Mouse (Mus musculus): ENCODE measurements around the gene Pdzd9.
A peak's percentile ranks its signal among the peaks of the same experiment; 100 is the strongest.

Pdzd9 gene

DNA sequence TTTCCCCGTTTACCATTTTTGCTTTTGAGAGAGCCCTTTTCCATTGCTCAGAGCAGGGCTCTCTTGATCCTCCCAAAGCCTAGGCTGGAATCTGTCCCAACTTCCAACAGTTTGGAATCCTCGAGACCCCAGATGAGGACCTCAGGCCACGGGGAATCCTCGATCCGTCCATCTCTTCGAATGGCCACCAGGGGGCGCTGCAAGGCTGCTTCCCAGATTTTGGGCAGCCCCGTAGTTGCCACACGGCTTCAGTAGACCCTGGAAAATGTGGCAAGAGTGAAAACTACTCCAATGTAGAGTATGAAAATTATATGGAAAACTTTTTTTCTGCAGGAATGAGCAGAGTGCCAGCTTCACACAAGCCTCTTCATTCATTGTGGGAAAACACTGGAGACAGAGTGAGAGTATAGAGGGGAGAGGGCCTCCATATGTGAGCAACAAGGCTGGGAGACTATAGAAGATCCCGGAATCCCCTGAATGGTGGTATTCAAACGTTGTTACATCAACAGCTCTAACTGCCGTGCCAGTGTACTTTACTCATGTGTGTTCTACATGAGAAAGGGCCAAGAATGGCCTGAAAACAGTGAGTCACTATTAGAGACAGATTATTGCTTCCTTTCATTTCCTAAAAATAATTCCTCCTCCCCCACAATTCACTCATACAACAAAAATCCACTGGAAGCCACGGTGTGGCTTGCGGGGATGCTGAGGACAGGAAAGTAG lies at the start of gene Pdzd9:
Gene Pdzd9 (minus strand): TSS at position 191 of the 723 bp plus-strand sequence.
- peak; percentile 69 for DNase-seq (ENCODE audit: low read depth, low spot score)

- DNase-seq (ENCODE audit: low read depth, low spot score) = no peak
Observed at GRCm38 (mm10) chr7:120717261-120717660, 47.1 kb upstream of the Pdzd9 start.

DNA sequence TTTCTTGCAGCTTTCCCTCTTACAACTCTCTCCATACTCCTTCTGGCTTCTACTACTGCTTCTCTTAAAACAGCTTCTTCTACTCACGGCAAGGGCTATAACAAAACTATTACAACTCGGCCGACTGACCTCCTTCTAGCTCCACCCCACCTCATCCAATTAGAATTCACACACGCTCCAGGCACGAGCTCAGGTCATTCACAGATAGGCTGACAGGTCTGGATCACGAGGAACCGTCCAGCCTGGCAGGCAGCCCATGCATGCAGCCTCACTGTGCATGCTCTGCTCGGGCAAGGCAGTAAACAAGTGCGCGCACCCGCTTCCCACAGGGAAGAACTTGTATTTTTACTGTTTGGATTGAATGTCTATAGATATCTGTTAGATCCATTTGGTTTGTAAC lies 43.8 kb upstream of the Pdzd9 start:
- DNase-seq (ENCODE audit: low read depth, low spot score) = peak; percentile 79

DNA sequence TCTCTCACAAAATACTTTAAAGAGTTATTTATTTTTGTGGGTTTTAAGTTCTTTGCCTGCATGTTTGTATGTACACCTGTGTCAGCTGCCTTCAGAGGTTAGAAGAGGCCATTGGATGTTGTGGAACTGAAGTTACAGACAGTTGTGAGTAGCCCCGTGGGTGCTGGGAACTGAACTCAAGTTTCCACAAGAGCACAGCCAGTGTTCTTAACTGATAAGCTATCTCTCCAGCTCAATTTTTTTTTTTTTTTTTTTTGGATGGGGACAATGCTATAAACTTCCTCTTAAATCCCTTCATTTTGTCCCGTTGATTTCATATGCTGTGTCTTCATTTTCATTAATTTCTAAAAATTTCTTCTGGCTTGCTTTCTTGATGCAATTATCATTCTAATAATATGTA lies 43.1 kb upstream of the Pdzd9 start:
- DNase-seq (ENCODE audit: low read depth, low spot score) = no peak

- no peak for DNase-seq (ENCODE audit: low read depth, low spot score)
Observed at GRCm38 (mm10) chr7:120712071-120712470, 41.9 kb upstream of the Pdzd9 start.

DNA sequence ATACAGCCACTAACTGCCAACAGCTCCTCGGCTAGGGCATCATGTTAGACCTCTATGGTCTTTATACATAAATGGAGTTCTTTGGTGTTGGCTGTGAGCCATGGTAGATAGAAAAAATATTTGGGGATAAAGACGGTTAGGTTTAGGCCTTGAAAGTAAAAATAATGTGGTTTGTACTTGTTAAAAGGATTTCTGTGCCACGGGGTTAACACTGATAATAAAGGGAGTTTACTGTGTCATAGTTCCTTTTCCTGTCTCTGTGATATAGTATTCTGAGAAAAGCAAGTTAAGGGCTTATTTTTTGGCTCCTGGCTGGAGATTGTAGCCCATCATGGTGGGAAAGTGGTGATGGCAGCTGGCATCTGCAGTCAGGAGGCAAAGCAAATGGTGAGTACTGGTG lies 33.7 kb upstream of the Pdzd9 start:
- DNase-seq (ENCODE audit: low read depth, low spot score) = no peak

DNA sequence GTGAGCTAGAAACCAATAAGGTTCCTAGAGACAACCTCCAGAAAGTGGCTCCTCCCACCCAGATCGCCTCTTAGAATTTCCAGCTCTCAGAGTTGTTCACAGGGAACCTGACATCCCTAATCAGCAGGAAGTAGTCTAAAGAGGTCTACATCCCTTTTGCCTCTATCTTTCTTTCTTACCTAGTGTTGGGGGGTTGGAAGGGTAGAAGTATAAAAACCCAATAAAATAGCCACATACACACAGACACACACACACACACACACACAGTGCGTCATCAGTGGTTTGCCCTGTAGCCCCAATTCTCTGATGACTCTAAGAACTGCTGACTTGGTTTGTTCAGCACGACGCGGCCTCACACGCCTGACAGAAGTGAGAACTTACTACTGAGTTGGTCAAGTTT lies 29.4 kb upstream of the Pdzd9 start:
- no peak for DNase-seq (ENCODE audit: low read depth, low spot score)

GRCm38 (mm10) chr7:120696331-120696730 lies 26.2 kb upstream of the Pdzd9 start:
- DNase-seq (ENCODE audit: low read depth, low spot score) = peak; percentile 52

GRCm38 (mm10) chr7:120695641-120696040 lies 25.5 kb upstream of the Pdzd9 start:
- DNase-seq (ENCODE audit: low read depth, low spot score) = peak; percentile 39

DNA sequence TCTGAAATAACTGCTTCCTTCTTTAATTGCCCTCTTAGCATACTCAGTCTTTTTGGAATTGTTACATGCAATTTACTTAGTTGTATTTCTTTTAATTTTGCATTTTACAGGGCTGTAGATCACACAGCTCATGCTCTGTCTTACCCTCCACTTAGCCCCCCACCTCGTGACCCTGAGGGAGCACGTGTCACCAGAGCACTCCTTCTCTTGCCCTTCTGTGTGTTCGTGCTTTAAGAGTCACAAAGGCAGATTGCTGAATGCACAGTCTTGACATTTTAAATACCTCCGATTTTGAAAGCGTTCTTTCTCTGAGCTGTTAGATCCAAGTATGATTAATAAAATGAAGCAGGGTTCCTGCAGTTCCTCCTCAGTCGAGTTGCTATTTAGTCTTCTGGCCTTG lies 25.1 kb upstream of the Pdzd9 start:
- DNase-seq (ENCODE audit: low read depth, low spot score) = no peak

- no peak for DNase-seq (ENCODE audit: low read depth, low spot score)
Observed at GRCm38 (mm10) chr7:120693831-120694375, 23.8 kb upstream of the Pdzd9 start.

GRCm38 (mm10) chr7:120690634-120691033 lies 20.5 kb upstream of the Pdzd9 start:
- DNase-seq (ENCODE audit: low read depth, low spot score) = peak; percentile 76

DNA sequence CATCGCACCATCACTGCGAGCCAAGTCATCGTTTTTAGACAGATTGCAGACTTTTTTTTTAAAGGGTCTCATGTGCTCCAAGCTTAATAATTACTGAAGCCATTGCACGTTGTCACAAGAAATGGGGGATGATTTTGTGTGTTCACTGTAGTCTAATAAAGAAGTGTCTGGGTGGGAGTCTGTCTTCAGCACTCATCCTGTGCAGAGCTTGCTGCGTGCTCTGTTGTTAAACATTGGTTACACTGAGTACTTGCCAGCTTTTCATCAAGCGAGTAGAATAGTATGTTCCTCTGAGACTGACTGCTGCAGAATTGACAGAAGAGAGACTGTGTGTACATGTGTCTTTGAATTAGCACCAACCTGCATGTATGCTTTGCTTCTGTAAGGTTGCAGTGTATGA lies 15.1 kb upstream of the Pdzd9 start:
- DNase-seq (ENCODE audit: low read depth, low spot score) = no peak

GRCm38 (mm10) chr7:120684731-120685161 lies 14.6 kb upstream of the Pdzd9 start:
- DNase-seq (ENCODE audit: low read depth, low spot score) = no peak

DNA sequence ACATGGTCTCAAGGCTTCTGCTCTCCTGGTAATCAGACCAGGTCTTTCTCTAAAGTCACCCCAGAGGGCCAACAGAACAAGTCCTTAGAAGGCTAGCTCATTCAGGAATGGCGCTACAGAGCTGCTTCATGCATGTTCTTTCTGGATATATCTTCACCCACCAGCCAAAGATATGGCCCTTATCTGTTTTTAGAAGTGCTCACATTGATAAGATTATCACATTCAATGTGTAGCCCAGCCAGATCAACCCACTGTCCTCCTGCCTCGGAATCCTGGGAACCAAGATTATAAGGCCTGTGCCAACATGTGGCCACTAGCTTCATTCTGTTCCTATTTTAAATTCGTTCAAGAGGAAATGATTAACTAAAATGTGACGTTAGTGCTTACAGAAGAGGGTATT lies 11.9 kb upstream of the Pdzd9 start:
- DNase-seq (ENCODE audit: low read depth, low spot score) = no peak

GRCm38 (mm10) chr7:120679023-120679422 lies 8.9 kb upstream of the Pdzd9 start:
- no peak for DNase-seq (ENCODE audit: low read depth, low spot score)

GRCm38 (mm10) chr7:120677764-120678531 lies 7.8 kb upstream of the Pdzd9 start:
- DNase-seq (ENCODE audit: low read depth, low spot score) = no peak

GRCm38 (mm10) chr7:120677001-120677643 lies 7.0 kb upstream of the Pdzd9 start, which contains the start of gene Mosmo:
Gene Mosmo, plus strand, starts transcription at chr7:120677618.
- peak; percentile 72 for DNase-seq (ENCODE audit: low read depth, low spot score)

DNA sequence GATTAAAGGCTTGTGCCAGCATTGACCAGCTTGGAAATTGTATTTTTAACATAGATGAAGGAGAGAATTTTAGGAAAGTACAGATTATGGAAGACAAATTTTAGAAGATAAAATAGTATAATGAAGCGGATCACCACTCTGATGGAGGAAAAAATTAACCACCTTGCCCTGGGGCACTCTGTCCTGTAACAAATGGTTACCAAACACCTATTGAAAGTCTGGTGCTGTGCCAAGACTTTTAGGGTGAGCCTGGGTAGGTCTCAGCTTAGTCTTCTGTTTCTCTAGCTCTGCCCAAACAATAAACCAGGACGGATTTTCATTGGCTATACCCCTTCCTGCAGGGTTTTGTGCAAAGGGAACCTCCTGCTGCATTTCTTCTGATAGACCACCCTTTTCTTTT lies 1.1 kb upstream of the Pdzd9 start:
- DNase-seq (ENCODE audit: low read depth, low spot score) = no peak

GRCm38 (mm10) chr7:120662079-120662478 lies 8.1 kb downstream of the Pdzd9 start:
- DNase-seq (ENCODE audit: low read depth, low spot score) = no peak

DNA sequence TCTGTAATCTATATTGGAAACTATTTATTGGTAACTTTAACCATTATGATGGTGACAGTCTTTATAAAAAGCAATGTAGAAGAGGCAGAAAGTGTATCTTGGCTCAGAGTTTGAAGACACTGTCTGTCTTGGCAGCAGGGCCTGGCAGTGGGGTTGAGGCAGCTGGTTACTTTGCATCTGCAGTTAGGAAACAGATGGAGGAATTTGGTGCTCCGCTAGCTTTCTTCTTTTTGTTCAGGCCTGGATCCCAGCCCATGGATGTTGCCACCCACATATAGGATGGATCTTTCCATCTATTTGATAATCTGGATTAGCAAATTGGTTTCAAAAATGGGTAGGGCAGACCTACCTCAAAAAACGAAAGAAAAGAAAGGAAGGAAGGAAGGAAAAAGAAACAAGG lies 22.3 kb downstream of the Pdzd9 start:
- DNase-seq (ENCODE audit: low read depth, low spot score) = no peak

DNA sequence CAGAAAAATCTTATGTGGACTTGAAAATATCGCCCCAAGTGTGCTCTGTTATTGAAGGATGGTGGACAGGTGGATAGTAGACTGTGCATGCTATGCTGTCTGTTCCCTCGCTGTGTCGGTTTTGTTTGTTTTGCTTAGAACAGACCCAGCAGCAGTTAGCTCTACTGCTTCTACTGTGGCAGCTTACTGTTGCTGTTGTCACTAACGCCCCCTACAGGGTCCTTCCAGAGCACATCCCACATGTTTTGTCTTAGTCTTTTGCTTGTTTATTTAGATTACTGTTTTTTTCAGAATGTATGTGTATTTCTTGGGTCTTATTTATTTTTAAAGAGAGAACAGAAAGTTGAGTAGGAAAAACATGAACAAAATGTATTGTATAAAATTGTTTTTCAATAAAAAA lies 26.9 kb downstream of the Pdzd9 start:
- peak; percentile 54 for DNase-seq (ENCODE audit: low read depth, low spot score)
